Mouse (Mus musculus) cerebellum, postnatal 10 days (tissue): ENCODE results near the gene Pa2g4.
A peak's percentile ranks its signal among the peaks of the same experiment; 100 is the strongest.
"Not testable (repeated sequence)": the region's sequence is repeated elsewhere in the genome, so short reads cannot be mapped to it uniquely, and the experiment has no call there.

Experiments
- DNase-seq, 2 experiments: peaks; one replicate each; pipeline ENCODE4 v3.0.0; 2021; ENCODE audit warnings: mixed read lengths in 2 of 2

Gene Pa2g4

DNA sequence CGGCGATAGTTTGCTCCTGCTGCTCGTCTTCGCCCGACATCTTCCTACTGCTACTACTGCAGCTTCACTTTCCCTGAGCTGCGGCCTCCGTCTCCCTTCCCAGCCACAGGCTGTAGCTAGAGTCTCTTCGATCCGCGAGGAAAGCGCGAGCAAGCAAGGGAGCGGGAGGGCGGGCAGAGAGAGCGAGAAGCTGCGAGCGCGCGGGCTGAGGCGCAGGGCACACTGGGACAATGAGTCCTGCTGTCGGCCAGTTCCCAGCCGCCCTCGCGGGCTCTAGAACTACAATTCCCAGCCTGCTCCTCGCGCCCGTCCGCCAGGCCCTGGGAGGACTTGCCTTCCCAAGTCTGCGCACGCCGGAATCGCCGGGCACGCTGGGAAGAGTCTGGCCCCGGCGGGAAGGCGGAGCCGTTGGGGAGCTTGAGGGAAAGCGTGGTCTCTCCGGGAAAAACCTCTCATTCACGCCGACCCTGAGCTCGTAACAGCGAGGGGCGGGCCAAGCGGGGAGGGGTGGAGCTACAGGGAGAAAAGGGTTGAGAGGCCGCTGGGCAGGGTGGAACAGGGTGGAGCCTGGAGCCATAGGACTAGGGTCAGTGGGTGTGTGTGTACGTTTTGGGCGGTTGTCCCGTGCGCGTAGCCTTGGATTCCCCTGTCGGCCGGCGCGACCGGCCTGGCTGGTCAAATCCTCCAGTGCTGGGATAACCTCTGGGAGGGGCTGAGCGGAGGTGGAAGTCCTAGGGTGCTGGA lies at the start of gene Pa2g4:
Gene Pa2g4 (minus strand): TSS at position 200 of the 744 bp plus-strand sequence.
- peak; percentile 97 to 99 for DNase-seq

- DNase-seq: no peak
These were observed 49.1 kb upstream of the Pa2g4 start for GRCm38 (mm10) chr10:128614934-128615333.

- DNase-seq: not testable (repeated sequence)
These were observed 48.0 kb upstream of the Pa2g4 start for GRCm38 (mm10) chr10:128613820-128614219.

GRCm38 (mm10) chr10:128613154-128613440 lies 47.3 kb upstream of the Pa2g4 start:
- no peak for DNase-seq

DNA sequence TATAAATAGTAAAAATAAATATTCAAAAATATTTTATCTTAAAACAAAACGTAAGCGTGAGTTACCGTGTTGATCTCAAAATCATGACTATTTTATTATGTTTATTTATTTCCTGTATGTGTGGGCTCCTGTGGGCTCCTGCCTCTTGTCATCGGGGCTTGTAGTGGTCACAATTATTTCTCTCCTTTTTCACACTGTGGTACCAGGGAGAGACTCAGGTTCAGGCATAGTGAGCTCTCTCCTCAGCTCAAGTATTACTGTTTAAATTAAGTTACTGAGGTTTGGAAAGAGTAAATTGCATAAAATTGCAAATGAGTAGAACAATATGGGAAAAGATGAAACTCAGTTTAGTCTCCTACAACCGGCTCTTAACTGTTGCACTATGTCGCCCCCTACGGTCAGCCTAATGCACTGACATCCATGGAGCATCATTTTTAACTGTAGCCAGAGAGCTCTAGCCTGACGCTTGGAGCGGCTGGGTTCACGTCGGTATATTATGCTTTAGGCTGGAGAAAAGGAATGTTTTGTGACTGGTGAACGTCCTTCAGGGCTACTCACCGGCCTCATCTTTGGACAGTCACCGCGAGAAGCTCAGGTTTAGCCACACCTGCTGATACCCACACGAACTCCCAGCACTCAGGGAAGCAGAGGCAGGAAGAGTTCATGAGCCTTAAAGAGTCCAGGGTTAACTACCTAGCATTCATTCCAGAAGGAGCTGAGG lies 46.8 kb upstream of the Pa2g4 start:
- peak; percentile 87 to 88 for DNase-seq

- no peak for DNase-seq
These were observed 40.7 kb upstream of the Pa2g4 start for GRCm38 (mm10) chr10:128606483-128606882.

GRCm38 (mm10) chr10:128602470-128603128 lies 36.8 kb upstream of the Pa2g4 start:
- DNase-seq: no peak

DNA sequence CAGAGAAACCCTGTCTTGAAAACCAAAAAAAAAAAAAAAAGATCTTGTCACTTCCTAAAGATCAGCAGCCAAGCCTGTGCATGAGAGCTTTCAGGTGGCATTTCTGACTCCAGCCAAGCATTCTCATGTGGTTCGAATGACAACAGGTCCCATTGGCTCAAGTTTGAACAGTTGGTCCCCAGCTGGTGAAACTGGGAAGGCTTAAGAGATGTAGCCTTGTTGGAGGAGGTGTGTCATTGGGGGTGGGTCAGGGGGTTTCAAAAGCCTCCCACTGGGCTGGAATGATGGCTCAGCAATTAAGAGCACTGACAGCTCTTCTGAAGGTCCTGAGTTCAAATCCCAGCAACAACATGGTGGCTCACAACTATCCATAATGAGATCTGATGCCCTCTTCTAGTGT lies 35.7 kb upstream of the Pa2g4 start:
- DNase-seq: no peak

DNA sequence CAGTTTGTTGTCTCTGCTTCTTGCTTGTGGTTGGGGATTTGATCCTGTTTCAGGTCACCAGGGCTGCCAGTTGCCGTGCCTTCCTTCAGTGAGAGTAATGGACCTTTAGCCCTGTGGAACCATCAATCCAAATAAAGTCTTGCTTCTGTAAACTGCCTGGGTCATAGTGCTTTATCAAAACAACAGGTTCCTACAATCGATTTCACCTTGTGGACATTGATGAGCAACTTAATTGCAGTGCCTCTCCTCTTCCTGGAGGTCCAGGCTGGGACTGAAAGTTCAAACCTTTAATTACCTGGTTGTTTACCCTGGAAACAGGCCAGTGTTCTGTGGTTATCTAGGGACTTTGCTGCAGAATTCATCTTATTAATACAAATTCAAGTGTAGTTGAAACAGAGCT lies 32.7 kb upstream of the Pa2g4 start:
- DNase-seq: no peak

GRCm38 (mm10) chr10:128592797-128593196 lies 27.0 kb upstream of the Pa2g4 start:
- no peak for DNase-seq

- no peak for DNase-seq
These were observed 25.6 kb upstream of the Pa2g4 start for GRCm38 (mm10) chr10:128591436-128591835.

- peak; percentile 89 to 91 for DNase-seq
These were observed 24.5 kb upstream of the Pa2g4 start for GRCm38 (mm10) chr10:128590193-128590690.

- peak; percentile 47 to 52 for DNase-seq
These were observed 23.8 kb upstream of the Pa2g4 start, which contains the start of gene Erbb3 for GRCm38 (mm10) chr10:128589464-128590192. Erbb3 (minus strand) TSS chr10:128589652.

GRCm38 (mm10) chr10:128588775-128589463 lies 23.1 kb upstream of the Pa2g4 start:
- no peak for DNase-seq

- DNase-seq: no peak
These were observed 22.3 kb upstream of the Pa2g4 start for GRCm38 (mm10) chr10:128588136-128588535.

DNA sequence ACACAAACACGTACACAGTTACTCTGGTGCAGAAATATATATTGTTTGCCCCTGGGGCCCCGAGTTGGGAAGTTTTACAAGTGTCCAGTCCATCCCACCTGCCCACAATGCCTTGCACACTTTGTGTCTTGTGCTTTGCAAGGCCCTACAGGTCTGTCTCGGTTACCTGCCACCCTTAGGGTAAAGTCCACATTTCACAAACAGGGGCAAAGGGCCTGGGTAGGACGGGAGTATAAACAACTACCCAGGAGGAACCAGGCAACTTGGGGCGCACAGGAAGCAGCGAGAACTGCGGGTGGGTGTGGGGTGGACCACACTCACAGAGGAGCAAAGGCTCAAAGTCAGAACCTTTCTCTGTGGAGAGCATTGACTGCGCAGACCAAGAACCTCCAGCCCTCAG lies 21.9 kb upstream of the Pa2g4 start:
- DNase-seq: no peak

DNA sequence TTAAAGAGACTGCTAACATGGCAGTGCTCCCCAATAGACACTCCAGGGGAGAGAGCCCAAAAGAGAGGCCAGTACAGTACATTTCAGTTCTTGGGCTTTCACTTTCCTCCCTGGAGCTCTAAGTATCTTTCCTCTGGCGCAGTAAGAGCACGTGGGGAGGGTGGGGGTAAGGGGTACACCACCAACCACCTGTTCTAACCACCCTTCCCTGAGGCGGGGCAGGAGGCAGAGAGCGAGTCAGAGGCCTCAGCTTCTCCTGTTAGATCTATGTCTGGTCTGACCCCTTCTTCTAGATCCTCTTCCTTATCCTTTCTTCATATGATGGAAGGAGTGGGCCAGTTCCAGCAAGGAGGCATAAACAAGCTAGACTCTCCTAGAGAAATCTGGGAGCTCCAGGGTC lies 21.3 kb upstream of the Pa2g4 start:
- DNase-seq: no peak

DNA sequence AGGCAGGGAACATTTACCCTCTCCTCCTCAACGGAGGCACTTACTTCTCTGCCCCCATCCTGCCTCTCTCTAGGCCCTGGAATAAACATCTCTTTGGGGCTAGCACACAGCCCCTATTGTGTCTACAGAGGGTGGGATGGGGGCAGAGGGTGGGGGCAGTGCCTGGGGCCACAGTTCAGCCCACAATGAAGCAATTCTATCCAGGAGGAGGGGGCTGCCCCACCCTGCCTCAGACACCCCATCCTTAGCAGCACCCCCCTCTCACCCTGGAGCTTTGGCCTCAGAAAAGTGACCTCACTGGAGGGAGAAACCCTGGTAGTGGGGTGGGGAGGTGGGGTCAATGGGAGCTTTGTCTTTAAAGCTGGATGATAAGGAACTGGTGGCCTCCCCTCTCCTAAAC lies 20.8 kb upstream of the Pa2g4 start:
- DNase-seq: no peak

DNA sequence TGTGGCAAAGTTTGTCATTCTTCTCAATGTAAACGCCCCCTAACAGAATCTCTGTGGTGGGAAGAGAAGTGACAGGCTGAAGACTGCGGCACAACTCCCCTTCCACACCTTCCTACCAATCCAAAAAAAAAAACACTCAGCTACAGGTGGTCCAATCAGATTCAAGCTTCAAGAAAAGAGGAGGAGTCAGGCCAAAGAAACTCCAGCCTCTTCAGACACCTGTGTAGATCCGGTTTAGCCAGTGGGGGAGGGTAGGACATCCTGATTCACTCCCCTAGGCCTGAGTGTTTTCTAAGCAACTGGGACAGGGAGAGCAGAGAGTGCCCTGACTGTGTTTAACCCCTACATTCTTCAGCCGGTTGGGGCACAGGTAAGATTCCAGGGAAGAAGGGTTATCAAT lies 18.6 kb upstream of the Pa2g4 start:
- DNase-seq: no peak

DNA sequence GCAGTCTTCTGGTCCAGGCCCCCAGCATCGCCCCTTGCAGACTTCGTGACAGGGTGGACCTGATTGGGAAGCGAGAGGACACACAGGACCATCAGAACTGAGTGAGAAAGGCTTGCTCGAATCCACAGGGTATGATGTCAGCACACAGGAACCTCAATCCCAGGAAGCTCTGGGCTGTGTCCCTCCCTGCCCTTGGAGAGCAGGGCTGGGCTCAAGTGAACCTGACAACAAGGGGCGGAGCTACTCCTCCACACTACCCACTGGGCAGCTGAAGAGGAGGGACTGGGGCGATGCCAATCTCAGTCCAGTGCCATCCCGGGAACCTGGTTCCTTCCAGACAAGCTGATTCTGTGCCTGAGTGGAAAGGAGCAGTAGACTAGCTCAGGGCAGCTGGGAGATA lies 17.9 kb upstream of the Pa2g4 start:
- peak; percentile 56 to 57 for DNase-seq

DNA sequence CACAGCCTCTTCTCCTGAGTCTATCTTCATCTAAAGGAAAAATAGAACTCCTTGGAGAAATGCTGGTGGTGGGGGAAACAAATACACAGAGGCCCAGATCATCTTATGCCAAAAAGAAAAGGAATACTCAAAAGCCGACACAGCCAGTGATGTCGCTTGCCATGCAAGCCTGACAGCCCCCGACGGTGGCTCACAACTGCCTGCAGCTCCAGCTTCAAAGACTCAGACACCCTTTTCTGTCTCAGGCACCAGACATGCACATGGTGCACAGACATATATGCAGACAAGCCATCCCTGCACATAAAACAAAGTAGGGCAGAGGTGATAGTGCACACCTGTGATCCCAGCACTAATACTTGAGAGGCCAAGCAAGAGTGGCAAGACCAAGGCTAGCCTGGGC lies 13.9 kb upstream of the Pa2g4 start:
- no peak for DNase-seq

- DNase-seq: no peak
These were observed 13.5 kb upstream of the Pa2g4 start for GRCm38 (mm10) chr10:128579298-128579697.
